Mouse (Mus musculus) gastrocnemius, postnatal 4 days (tissue): Measurements from ENCODE around the gene Clic5. TPM values are rescaled to one million over a fixed set of nuclear protein-coding genes. Genes with fewer than 3 reads are reported as not detected.

ENCODE experiments used
- DNase-seq, 2 experiments: peaks; one replicate each; pipeline ENCODE4 v3.0.0; 2021 to 2022; ENCODE audit warnings: low spot score in 2 of 2, mixed read lengths in 2 of 2
- total RNA-seq, 2 experiments: library from RNA; stranded (reverse); gene quantifications; 2 replicates each; pipeline ENCODE4 v1.2.3; 2021

The Clic5 gene
- total RNA-seq, 2 experiments from 2014 or later, result 26.6 to 31.3 TPM

GRCm38 (mm10) chr17:44190246-44190645 lies 1.9 kb downstream of the Clic5 start:
- DNase-seq, result no peak

GRCm38 (mm10) chr17:44192981-44193380 lies 4.6 kb downstream of the Clic5 start:
- DNase-seq, result no peak

DNA sequence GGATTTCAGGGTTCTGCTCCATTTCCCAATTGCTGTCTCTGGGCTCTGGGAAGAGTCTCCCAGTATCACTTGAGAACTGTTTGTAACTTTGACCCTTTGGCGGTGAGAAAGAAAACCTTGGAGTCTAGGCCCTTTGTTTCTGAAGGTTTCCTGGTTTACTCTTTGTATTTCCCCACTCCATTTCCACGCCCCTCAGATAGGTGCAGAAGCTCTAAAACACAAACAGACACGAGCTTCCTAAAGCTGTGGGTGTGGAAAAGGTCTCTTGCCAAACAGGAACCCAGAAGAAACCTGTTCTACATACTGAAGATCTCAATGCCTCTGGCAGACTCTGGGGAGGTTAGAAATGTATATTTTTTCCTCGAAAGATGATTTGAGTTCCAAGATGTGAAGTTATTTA lies 10.8 kb downstream of the Clic5 start:
- no peak for DNase-seq

- no peak for DNase-seq
Observed at GRCm38 (mm10) chr17:44202952-44203351, 14.6 kb downstream of the Clic5 start.

- no peak for DNase-seq
Observed at GRCm38 (mm10) chr17:44204787-44205186, 16.4 kb downstream of the Clic5 start.

- DNase-seq, result no peak
Observed at GRCm38 (mm10) chr17:44205562-44205961, 17.2 kb downstream of the Clic5 start.

DNA sequence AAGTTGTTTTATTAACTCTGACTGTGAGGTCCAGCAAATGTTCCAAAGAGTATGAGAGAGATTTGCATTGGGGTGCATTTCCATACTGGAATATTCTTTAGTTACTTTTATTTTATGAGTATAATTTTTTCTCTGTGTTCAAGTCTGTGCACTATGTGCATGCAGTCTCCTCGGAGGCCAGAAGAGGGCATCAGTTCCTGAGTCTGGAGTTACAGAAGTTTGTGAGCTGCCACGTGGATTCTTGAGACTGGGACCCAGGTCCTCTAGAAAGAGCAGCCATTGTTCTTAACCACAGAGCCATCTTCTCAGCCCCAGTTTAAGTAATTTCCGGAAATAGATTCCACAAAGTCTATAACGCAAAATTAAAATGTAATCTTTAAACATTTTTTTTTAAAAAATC lies 20.5 kb downstream of the Clic5 start:
- no peak for DNase-seq

DNA sequence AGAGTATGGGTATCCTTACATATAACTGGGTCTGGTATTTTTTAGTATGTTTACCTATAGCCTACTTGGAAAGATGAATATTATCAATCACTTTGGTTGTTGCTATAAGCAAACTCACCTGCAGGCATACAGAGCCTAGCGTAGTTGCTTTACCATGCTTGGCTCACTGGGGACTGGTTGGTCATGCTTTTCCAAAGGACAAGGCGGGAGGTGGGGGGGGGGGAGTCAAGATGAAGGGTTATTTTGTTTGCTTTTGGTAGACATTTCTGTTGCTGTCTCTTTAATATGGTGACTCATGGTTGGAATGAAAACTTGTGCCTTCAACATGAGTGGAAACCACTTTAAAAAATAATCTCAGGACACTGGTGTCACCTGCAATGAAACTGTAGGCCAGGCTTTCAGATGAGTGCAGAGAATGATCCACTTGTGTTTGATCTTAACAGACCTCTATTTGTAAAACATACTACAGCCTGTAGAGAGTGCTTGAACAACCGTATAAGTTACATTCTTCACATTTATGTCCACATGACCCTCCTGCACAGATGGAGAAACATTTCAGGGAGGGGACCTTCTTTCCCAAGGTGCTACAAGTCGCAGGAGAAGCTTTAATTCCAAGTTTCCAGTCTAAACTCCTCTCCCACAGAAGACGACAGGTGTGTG lies 24.7 kb downstream of the Clic5 start:
- no peak for DNase-seq

- DNase-seq, result no peak
Observed at GRCm38 (mm10) chr17:44215196-44215799, 26.9 kb downstream of the Clic5 start.

GRCm38 (mm10) chr17:44217185-44217584 lies 28.8 kb downstream of the Clic5 start:
- no peak for DNase-seq

GRCm38 (mm10) chr17:44219943-44220342 lies 31.6 kb downstream of the Clic5 start:
- no peak for DNase-seq

DNA sequence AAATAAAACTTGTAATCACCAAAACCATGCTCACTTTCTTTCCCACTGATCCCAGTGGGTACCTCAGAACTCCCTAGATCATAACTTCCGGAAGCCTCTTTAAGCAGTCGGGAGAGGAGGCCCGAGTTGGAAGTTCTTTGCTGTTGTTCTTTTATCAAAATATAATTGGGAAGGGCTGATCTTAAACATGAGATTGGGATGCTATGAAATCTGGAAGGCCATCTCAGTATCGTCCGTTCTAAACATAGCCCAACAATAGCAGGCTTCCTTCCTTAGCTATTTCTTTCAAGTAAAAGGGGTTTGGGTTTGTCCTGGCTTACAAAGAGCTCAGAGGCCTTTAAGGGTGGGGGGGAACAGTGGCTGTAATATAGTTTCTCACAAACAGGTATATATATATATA lies 40.0 kb downstream of the Clic5 start:
- DNase-seq, result no peak

- no peak for DNase-seq
Observed at GRCm38 (mm10) chr17:44230083-44230482, 41.7 kb downstream of the Clic5 start.

DNA sequence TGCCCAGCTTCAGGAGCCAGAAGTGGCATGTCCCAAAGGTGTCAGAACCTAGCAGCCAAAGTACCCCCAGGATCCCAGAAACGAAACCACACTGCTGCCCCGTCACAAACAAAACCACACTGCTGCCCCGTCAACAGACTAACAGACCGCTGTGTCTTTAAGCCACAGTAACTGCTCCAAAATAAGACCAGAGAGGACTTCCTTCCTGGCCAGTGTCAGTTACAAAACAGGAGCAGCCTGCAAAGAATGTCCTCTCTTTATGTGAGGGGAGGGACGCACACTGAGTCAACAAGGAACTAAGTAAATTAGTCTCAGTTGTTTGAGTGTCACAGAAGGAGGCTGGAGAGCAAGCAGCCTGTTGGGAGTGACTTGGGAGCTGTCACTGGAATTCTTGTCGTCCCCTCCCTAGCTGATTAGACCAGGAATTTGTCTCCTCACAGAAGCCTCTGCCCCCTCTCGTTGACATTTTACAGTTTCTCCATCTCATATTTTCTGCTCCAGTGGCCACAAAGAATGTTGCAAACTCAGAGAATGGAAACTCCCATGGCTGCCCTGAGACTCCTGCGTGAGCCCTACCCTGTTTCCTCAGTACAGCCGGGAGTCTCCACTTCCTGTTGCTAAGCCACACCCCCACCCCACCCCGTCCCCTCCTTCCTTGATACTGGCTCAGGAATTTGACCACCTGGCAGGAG lies 50.8 kb downstream of the Clic5 start:
- no peak for DNase-seq

- DNase-seq, result no peak
Observed at GRCm38 (mm10) chr17:44240742-44241141, 52.4 kb downstream of the Clic5 start.

GRCm38 (mm10) chr17:44244096-44244495 lies 55.7 kb downstream of the Clic5 start:
- no peak for DNase-seq

- no peak for DNase-seq
Observed at GRCm38 (mm10) chr17:44244625-44245024, 56.2 kb downstream of the Clic5 start.

DNA sequence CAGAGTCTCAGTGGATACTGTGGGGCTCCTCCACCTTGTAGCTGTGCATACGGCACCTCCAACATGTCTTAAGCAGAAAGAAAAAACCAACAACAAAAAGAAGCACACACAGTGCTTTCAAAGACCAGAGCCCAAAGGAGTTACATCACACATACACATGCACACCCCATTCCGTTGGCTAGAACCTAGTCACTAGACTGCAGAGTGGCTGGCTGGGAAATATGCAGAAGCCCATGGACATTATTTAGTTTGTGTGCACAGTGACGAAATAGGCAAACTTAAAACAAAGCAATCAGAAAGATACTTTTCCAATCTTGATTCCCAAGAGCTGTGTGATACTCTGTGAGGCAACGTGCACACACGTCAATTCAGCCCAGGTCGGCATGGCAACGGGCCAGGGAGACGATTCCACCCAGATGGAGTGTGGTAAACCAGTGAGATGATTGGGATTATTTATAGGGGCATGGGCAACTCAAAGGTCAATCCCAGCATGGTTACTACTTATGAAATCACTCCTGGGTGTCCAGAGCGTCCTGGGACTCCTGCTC lies 57.8 kb downstream of the Clic5 start:
- no peak for DNase-seq

DNA sequence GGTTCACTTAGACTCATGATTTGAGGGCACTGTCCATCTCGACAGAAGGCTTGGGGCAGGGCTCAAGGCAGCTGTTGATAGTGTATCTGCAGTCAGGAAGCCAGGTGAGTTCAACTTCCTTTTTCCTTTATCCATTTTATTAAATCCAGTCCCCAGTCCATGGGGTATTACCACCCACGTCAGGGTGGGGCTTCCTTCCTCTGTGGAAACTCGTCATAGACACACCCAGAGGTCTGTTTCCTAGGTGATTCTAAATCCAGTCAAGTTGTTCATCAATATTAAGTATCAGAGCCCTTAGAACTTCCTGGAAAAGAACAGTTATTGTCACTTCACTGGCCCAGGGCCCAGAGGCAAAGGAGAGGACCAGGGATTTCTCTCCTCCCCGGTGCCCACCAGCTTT lies 61.2 kb downstream of the Clic5 start:
- no peak for DNase-seq

GRCm38 (mm10) chr17:44252653-44253052 lies 64.3 kb downstream of the Clic5 start:
- no peak for DNase-seq

- no peak for DNase-seq
Observed at GRCm38 (mm10) chr17:44254698-44255097, 66.3 kb downstream of the Clic5 start.

DNA sequence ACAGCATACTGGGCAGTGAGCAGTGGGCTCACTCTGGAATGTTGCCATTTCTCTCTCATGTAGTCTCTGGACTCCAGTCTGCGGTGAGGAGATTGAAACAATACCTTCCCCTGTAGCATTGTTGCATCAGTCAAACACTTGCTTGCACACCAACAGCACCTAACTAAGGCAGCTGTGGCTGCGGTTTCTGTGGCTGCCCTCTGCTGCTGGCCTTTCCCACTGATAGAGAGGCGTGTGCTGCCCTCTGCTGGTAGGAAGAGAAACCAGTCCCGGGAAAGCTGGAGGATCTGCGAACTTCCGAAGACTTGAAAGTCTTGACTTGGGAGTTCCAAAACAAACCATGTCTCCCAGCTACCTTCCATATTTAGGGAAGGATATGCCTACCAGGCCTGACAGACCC lies 68.2 kb downstream of the Clic5 start:
- DNase-seq, result peak; percentile 61 to 72
